Mouse (Mus musculus): ENCODE measurements around the gene Dgki.

The Dgki gene

GRCm38 (mm10) chr6:37292068-37292467 lies 7.9 kb downstream of the Dgki start:
- DNase-seq (ENCODE audit: low spot score in 2 of 2), result no peak

- no peak for DNase-seq (ENCODE audit: low spot score in 2 of 2)
Observed at GRCm38 (mm10) chr6:37291171-37291570, 8.8 kb downstream of the Dgki start.

- DNase-seq (ENCODE audit: low spot score in 2 of 2), result no peak
Observed at GRCm38 (mm10) chr6:37290691-37291090, 9.3 kb downstream of the Dgki start.

GRCm38 (mm10) chr6:37286134-37286533 lies 13.8 kb downstream of the Dgki start:
- no peak for DNase-seq (ENCODE audit: low spot score in 2 of 2)

- DNase-seq (ENCODE audit: low spot score in 2 of 2), result no peak
Observed at GRCm38 (mm10) chr6:37284879-37285278, 15.1 kb downstream of the Dgki start.

GRCm38 (mm10) chr6:37283336-37283735 lies 16.6 kb downstream of the Dgki start:
- DNase-seq (ENCODE audit: low spot score in 2 of 2), result no peak

GRCm38 (mm10) chr6:37282659-37283058 lies 17.3 kb downstream of the Dgki start:
- no peak for DNase-seq (ENCODE audit: low spot score in 2 of 2)

GRCm38 (mm10) chr6:37276834-37277715 lies 22.9 kb downstream of the Dgki start:
- no peak for DNase-seq (ENCODE audit: low spot score in 2 of 2)

- no peak for DNase-seq (ENCODE audit: low spot score in 2 of 2)
Observed at GRCm38 (mm10) chr6:37276181-37276580, 23.8 kb downstream of the Dgki start.

- DNase-seq (ENCODE audit: low spot score in 2 of 2), result no peak
Observed at GRCm38 (mm10) chr6:37270905-37271591, 28.9 kb downstream of the Dgki start.

GRCm38 (mm10) chr6:37268589-37268988 lies 31.4 kb downstream of the Dgki start:
- no peak for DNase-seq (ENCODE audit: low spot score in 2 of 2)

GRCm38 (mm10) chr6:37267952-37268351 lies 32.0 kb downstream of the Dgki start:
- no peak for DNase-seq (ENCODE audit: low spot score in 2 of 2)

- DNase-seq (ENCODE audit: low spot score in 2 of 2), result no peak
Observed at GRCm38 (mm10) chr6:37262486-37262885, 37.5 kb downstream of the Dgki start.

GRCm38 (mm10) chr6:37261236-37261852 lies 38.6 kb downstream of the Dgki start:
- no peak for DNase-seq (ENCODE audit: low spot score in 2 of 2)

- no peak for DNase-seq (ENCODE audit: low spot score in 2 of 2)
Observed at GRCm38 (mm10) chr6:37258662-37259061, 41.3 kb downstream of the Dgki start.

- DNase-seq (ENCODE audit: low spot score in 2 of 2), result no peak
Observed at GRCm38 (mm10) chr6:37254144-37254543, 45.8 kb downstream of the Dgki start.

GRCm38 (mm10) chr6:37252536-37252935 lies 47.4 kb downstream of the Dgki start:
- DNase-seq (ENCODE audit: low spot score in 2 of 2), result no peak

GRCm38 (mm10) chr6:37250671-37251070 lies 49.3 kb downstream of the Dgki start:
- no peak for DNase-seq (ENCODE audit: low spot score in 2 of 2)

GRCm38 (mm10) chr6:37245757-37246156 lies 54.2 kb downstream of the Dgki start:
- DNase-seq (ENCODE audit: low spot score in 2 of 2), result peak in 1 of 2 experiments; percentile 43

- DNase-seq (ENCODE audit: low spot score in 2 of 2), result no peak
Observed at GRCm38 (mm10) chr6:37244074-37244473, 55.9 kb downstream of the Dgki start.

- peak in 1 of 2 experiments; percentile 31 for DNase-seq (ENCODE audit: low spot score in 2 of 2)
Observed at GRCm38 (mm10) chr6:37242769-37243121, 57.2 kb downstream of the Dgki start.

- DNase-seq (ENCODE audit: low spot score in 2 of 2), result peak in 1 of 2 experiments; percentile 60
Observed at GRCm38 (mm10) chr6:37242100-37242768, 57.8 kb downstream of the Dgki start.
